Mouse (Mus musculus): ENCODE data around the gene Ltbp1.

Gene Ltbp1

GRCm38 (mm10) chr17:75235781-75236180 lies 230.4 kb downstream of the Ltbp1 start:
- no peak for DNase-seq (ENCODE audit: low spot score in 2 of 2)

GRCm38 (mm10) chr17:75236543-75236942 lies 231.2 kb downstream of the Ltbp1 start:
- no peak for DNase-seq (ENCODE audit: low spot score in 2 of 2)

- no peak for DNase-seq (ENCODE audit: low spot score in 2 of 2)
These were observed 232.1 kb downstream of the Ltbp1 start for GRCm38 (mm10) chr17:75237456-75237855.

GRCm38 (mm10) chr17:75238655-75239054 lies 233.3 kb downstream of the Ltbp1 start:
- DNase-seq (ENCODE audit: low spot score in 2 of 2) = no peak

- no peak for DNase-seq (ENCODE audit: low spot score in 2 of 2)
These were observed 234.2 kb downstream of the Ltbp1 start for GRCm38 (mm10) chr17:75239545-75239944.

GRCm38 (mm10) chr17:75242086-75242485 lies 236.7 kb downstream of the Ltbp1 start:
- DNase-seq (ENCODE audit: low spot score in 2 of 2) = no peak

GRCm38 (mm10) chr17:75243221-75243620 lies 237.9 kb downstream of the Ltbp1 start:
- no peak for DNase-seq (ENCODE audit: low spot score in 2 of 2)

GRCm38 (mm10) chr17:75244148-75244547 lies 238.8 kb downstream of the Ltbp1 start:
- DNase-seq (ENCODE audit: low spot score in 2 of 2) = no peak

GRCm38 (mm10) chr17:75245085-75245484 lies 239.7 kb downstream of the Ltbp1 start:
- no peak for DNase-seq (ENCODE audit: low spot score in 2 of 2)

- no peak for DNase-seq (ENCODE audit: low spot score in 2 of 2)
These were observed 243.3 kb downstream of the Ltbp1 start for GRCm38 (mm10) chr17:75248632-75249031.

- no peak for DNase-seq (ENCODE audit: low spot score in 2 of 2)
These were observed 245.2 kb downstream of the Ltbp1 start for GRCm38 (mm10) chr17:75250571-75250970.

- DNase-seq (ENCODE audit: low spot score in 2 of 2) = no peak
These were observed 245.7 kb downstream of the Ltbp1 start for GRCm38 (mm10) chr17:75251094-75251493.

GRCm38 (mm10) chr17:75252540-75252939 lies 247.2 kb downstream of the Ltbp1 start:
- DNase-seq (ENCODE audit: low spot score in 2 of 2) = no peak

- no peak for DNase-seq (ENCODE audit: low spot score in 2 of 2)
These were observed 249.5 kb downstream of the Ltbp1 start for GRCm38 (mm10) chr17:75254909-75255308.

GRCm38 (mm10) chr17:75255967-75256366 lies 250.6 kb downstream of the Ltbp1 start:
- DNase-seq (ENCODE audit: low spot score in 2 of 2) = no peak

- DNase-seq (ENCODE audit: low spot score in 2 of 2) = no peak
These were observed 253.1 kb downstream of the Ltbp1 start for GRCm38 (mm10) chr17:75258427-75258826.

- DNase-seq (ENCODE audit: low spot score in 2 of 2) = no peak
These were observed 258.1 kb downstream of the Ltbp1 start for GRCm38 (mm10) chr17:75263336-75263990.

GRCm38 (mm10) chr17:75268506-75268905 lies 263.1 kb downstream of the Ltbp1 start:
- DNase-seq (ENCODE audit: low spot score in 2 of 2) = no peak

GRCm38 (mm10) chr17:75272446-75272845 lies 267.1 kb downstream of the Ltbp1 start:
- DNase-seq (ENCODE audit: low spot score in 2 of 2) = no peak

- DNase-seq (ENCODE audit: low spot score in 2 of 2) = no peak
These were observed 267.9 kb downstream of the Ltbp1 start for GRCm38 (mm10) chr17:75273272-75273671.

- no peak for DNase-seq (ENCODE audit: low spot score in 2 of 2)
These were observed 269.9 kb downstream of the Ltbp1 start for GRCm38 (mm10) chr17:75275302-75275701.

GRCm38 (mm10) chr17:75278106-75278505 lies 272.7 kb downstream of the Ltbp1 start:
- no peak for DNase-seq (ENCODE audit: low spot score in 2 of 2)

GRCm38 (mm10) chr17:75278561-75278960 lies 273.2 kb downstream of the Ltbp1 start:
- DNase-seq (ENCODE audit: low spot score in 2 of 2) = no peak

GRCm38 (mm10) chr17:75281345-75281744 lies 276.0 kb downstream of the Ltbp1 start:
- no peak for DNase-seq (ENCODE audit: low spot score in 2 of 2)

Data from spleen, postnatal 4 days (tissue).